Mouse (Mus musculus) activated CD4-positive, CD25-positive, alpha-beta regulatory T cell (primary cell): ENCODE data around the gene Sds. TPM values are rescaled to one million over a fixed set of nuclear protein-coding genes. Genes with fewer than 3 reads are reported as not detected.

ENCODE experiments used
- polyA plus RNA-seq, 2 experiments: library from polyadenylated mRNA; unstranded; fragments of 100-300 nt; shearing (Covaris generic); gene quantifications; one replicate each; pipeline ENCODE4 v1.2.1; 2017

The Sds gene
- polyA plus RNA-seq: not detected

GRCm38 (mm10) chr5:120476296-120476695 lies at the start of gene Sds:
Gene Sds, plus strand, starts transcription at chr5:120476526.

GRCm38 (mm10) chr5:120431649-120432485 lies 44.5 kb upstream of the Sds start, which contains the start of gene Lhx5:
Gene Lhx5, plus strand, starts transcription at chr5:120431699.

GRCm38 (mm10) chr5:120472770-120473169 lies 3.6 kb upstream of the Sds start, which contains the start of gene Sdsl:
Gene Sdsl, minus strand, starts transcription at chr5:120472810.

GRCm38 (mm10) chr5:120503144-120503795 lies 26.9 kb downstream of the Sds start, which contains the start of gene Plbd2:
Gene Plbd2, minus strand, starts transcription at chr5:120503625.

GRCm38 (mm10) chr5:120510982-120511642 lies 34.8 kb downstream of the Sds start, which contains the start of gene Slc8b1:
Gene Slc8b1, plus strand, starts transcription at chr5:120511168.

Other genes starting within 250 kb of the Sds start
- under 1 TPM in 1 of 2 experiments, not detected in 1; 0.33 TPM for gene Lhx5, start 44.8 kb upstream of the Sds start, polyA plus RNA-seq
- not detected for gene Sdsl, start 3.7 kb upstream of the Sds start, polyA plus RNA-seq
- gene Plbd2, start 27.1 kb downstream of the Sds start, polyA plus RNA-seq: 10 to 100 TPM; 24.9 to 30.8 TPM
- gene Slc8b1, start 34.6 kb downstream of the Sds start, polyA plus RNA-seq: 10 to 100 TPM; 10.0 to 17.2 TPM
- gene Tpcn1, start 112.1 kb downstream of the Sds start, polyA plus RNA-seq: 10 to 100 TPM; 14.1 to 21.5 TPM
- 1 to 10 TPM in 1 of 2 experiments, under 1 TPM in 1; 0.43 to 1.9 TPM for gene Iqcd, start 112.5 kb downstream of the Sds start, polyA plus RNA-seq
- 1 to 10 TPM; 2.6 to 3.1 TPM for gene Rita1, start 136.1 kb downstream of the Sds start, polyA plus RNA-seq
- gene Ddx54, start 136.2 kb downstream of the Sds start, polyA plus RNA-seq: 10 to 100 TPM; 45.8 to 62.9 TPM
- gene Cfap73, start 157.7 kb downstream of the Sds start, polyA plus RNA-seq: under 1 TPM in 1 of 2 experiments, not detected in 1; 0.18 TPM
- gene Rasal1, start 172.3 kb downstream of the Sds start, polyA plus RNA-seq: 10 to 100 TPM; 11.4 to 15.4 TPM
- 100 to 1,000 TPM; 117 to 164 TPM for gene Dtx1, start 235.4 kb downstream of the Sds start, polyA plus RNA-seq